11 mouse cellular contexts compared by ENCODE assay signal in the genomic region with DNA sequence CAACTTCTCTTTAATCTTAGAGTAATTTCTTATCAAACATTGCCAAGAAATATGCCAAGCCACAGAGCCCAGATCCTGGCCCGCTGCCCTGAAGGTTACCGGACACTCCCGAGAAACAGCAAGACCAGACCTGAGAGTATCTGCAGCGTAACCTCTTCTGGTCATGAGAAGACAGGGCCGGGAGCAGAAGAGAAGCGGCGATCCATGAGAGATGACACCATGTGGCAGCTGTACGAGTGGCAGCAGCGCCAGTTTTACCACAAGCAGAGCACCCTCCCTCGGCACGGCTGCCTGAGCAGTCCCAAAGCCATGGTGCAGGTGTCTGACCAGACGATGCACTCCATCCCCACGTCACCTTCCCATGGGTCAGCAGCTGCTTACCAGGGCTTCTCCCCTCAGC.
DNase-seq lines count a peak whose midpoint lies in the region; ATAC-seq lines count a peak whose summit lies in the region.
"Had no signal": no experiment of that assay in that cellular context is flagged by ENCODE, and none has a peak within 500 bp of the region (broad histone marks: within the 10 kb centered on the region; RNA-seq: fewer than 3 reads in every experiment).

No protein-coding gene starts in this region.

- DNase-seq in adrenal gland, adult (ENCODE audit: inconsistent age in 2 of 2, low spot score in 1 of 2): peak; percentile 48 to 72
- no peak for DNase-seq in adrenal gland, adult 8-10 months
- peak; percentile 36 for DNase-seq in ovary, adult 18-20 months (ENCODE audit: low spot score)
- DNase-seq in ovary, postnatal 10 days (ENCODE audit: low spot score): no peak
- peak; percentile 65 for DNase-seq in cerebellum, postnatal 10 days
- DNase-seq in skeletal muscle tissue, adult 2 months (ENCODE audit: low read depth, low spot score): peak; percentile 38
- no peak for DNase-seq in layer of hippocampus, postnatal 14 days (ENCODE audit: low spot score in 2 of 2)
- DNase-seq: kidney, adult 2 months; right cerebral cortex, postnatal 4 days had no signal

- no peak for ATAC-seq in CD4-positive, CD25-positive, alpha-beta regulatory T cell, adult 4 months
- ATAC-seq: Patski had no signal

Comparison
In these comparisons a context has a peak if more than half of its experiments do, and no peak if none do; other contexts are left out.
1. DNase-seq: peak in adrenal gland, adult (2 of 2), ovary, adult 18-20 months (single experiment), cerebellum, postnatal 10 days (2 of 2) and skeletal muscle tissue, adult 2 months (single experiment); none in adrenal gland, adult 8-10 months (single experiment), ovary, postnatal 10 days (single experiment) and layer of hippocampus, postnatal 14 days (0 of 2).